Mouse (Mus musculus) stomach, postnatal 0 days (tissue): ENCODE data around the gene Ccl1. TPM values are rescaled to one million over a fixed set of nuclear protein-coding genes. Genes with fewer than 3 reads are reported as not detected.

Source experiments
- ATAC-seq: fragments of 200-750 bp; cut with Nextera tagmentation; 2 replicates; pipeline ENCODE4 v1.8.0; 2017; ENCODE audit not compliant: low FRiP score, low TSS enrichment
- DNase-seq: peaks from one replicate; pipeline ENCODE4 v3.0.0-alpha.2; 2016; ENCODE audit warnings: low spot score
- H3K27ac ChIP-seq: fragments of 300-500 bp; sonication (generic); replicated peaks from 2 replicates; pipeline ENCODE4 v1.5.1; 2014; ENCODE audit warnings: mild to moderate bottlenecking, control low read depth
- H3K27me3 ChIP-seq: fragments of 300-500 bp; sonication (generic); 2 replicates; pipeline ENCODE4 v1.6.1; 2014; ENCODE audit warnings: low read length; ENCODE audit not compliant: control insufficient read depth, insufficient read depth
- H3K36me3 ChIP-seq: fragments of 300-500 bp; sonication (generic); 2 replicates; pipeline ENCODE4 v1.6.1; 2014; ENCODE audit warnings: low read length, mixed read lengths; ENCODE audit not compliant: control insufficient read depth, insufficient read depth
- H3K4me1 ChIP-seq: fragments of 300-500 bp; sonication (generic); replicated peaks from 2 replicates; pipeline ENCODE4 v1.6.1; 2014; ENCODE audit warnings: antibody characterized with exemption; ENCODE audit not compliant: control insufficient read depth, insufficient read depth
- H3K4me2 ChIP-seq: fragments of 300-500 bp; sonication (generic); replicated peaks from 2 replicates; pipeline ENCODE4 v1.6.1; 2014; ENCODE audit warnings: low read depth, mild to moderate bottlenecking, control low read depth, moderate library complexity
- H3K4me3 ChIP-seq: fragments of 300-500 bp; sonication (generic); 2 replicates; pipeline ENCODE4 v1.5.1; 2014; ENCODE audit warnings: low read depth, low read length, control low read depth
- H3K9ac ChIP-seq: fragments of 300-500 bp; sonication (generic); 2 replicates; pipeline ENCODE4 v1.6.1; 2014; ENCODE audit warnings: mild to moderate bottlenecking, low read length, control low read depth, mixed read lengths
- H3K9me3 ChIP-seq: fragments of 300-500 bp; sonication (generic); 2 replicates; pipeline ENCODE4 v1.6.1; 2016; ENCODE audit warnings: low read length; ENCODE audit not compliant: control insufficient read depth
- CTCF ChIP-seq: IDR thresholded peaks from 2 replicates; pipeline ENCODE4 v1.5.1; 2016; ENCODE audit warnings: antibody characterized with exemption, low read depth, mild to moderate bottlenecking, moderate library complexity
- EP300 ChIP-seq: optimal IDR thresholded peaks from 2 replicates; pipeline ENCODE3; 2016; ENCODE audit warnings: antibody characterized with exemption
- WGBS: fragments of 180-500 bp; shearing (Covaris S2); extraction: QIAGEN DNeasy Blood & Tissue Kit; methylation state at CpG from one replicate; pipeline ENCODE4 v1.1.7; 2014; 5-methylcytosine and 5-hydroxymethylcytosine counted together
- polyA plus RNA-seq: library from polyadenylated mRNA; unstranded; fragments of >200 nt; fragmentation: Nextera tagmentation; extraction: Ambion mirVana; gene quantifications from 2 replicates; pipeline ENCODE4 v1.2.1, GENCODE M21; 2015

The Ccl1 gene
- polyA plus RNA-seq, 1 experiment from 2014 or later = not detected

DNA sequence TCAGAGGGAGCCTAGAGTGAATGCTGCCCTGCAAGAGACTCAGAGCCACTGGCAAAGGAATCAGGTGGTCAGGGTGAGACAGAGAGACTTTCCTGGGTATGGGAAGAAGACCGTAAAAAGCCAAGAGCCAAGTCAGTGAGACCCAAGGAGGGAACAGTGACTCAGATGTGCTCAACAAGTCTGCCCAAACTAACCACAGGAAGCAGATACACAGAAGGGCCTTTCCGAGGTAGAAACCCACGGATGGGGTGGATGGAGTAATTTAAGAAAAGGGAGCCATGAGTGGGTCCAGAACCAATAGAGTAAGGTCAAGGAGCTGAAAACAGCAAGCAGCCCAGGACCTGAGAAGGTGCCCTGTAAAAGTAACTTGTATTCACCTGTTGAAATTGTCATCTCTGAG, 101.8 kb downstream of the Ccl1 start:
- no peak for DNase-seq
- no peaks in the 10 kb centered on the region for H3K27me3 ChIP-seq
- no peak overlapping the region for H3K9ac ChIP-seq
- 83% methylated on average over 3 of the region's 3 CpGs for WGBS
- no peaks in the 10 kb centered on the region for H3K9me3 ChIP-seq
- H3K4me2 ChIP-seq = no peak overlapping the region
- ATAC-seq = no peak
- TF ChIP-seq CTCF = no peak
- TF ChIP-seq EP300 = no peak
- H3K36me3 ChIP-seq = no peaks in the 10 kb centered on the region
- no peak overlapping the region for H3K27ac ChIP-seq
- H3K4me3 ChIP-seq = no peak overlapping the region
- no peaks in the 10 kb centered on the region for H3K4me1 ChIP-seq

DNA sequence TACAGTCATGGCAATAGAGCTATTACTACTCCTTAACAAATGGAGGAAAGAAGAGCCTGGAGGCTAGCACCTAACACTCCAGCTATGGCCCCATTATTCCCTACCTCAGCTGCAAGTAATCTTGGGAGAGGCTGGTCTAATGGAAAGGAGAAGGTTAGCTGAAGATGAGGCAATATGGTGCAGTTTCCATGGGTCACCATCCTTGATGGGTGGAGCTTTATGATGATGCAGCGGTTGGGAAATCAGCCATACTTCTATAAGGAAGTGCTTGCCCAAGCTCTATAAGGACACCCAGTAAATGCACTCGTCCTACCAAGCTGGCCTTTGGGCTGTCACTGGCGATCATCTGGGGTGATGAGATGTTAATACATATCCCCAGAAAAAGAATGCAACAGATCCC, 107.7 kb downstream of the Ccl1 start:
- 82% methylated on average over 3 of the region's 3 CpGs for WGBS
- TF ChIP-seq CTCF (no peak), EP300 (no peak)
- no peaks in the 10 kb centered on the region for H3K4me1 ChIP-seq
- no peak overlapping the region for H3K4me2 ChIP-seq
- no peak overlapping the region for H3K4me3 ChIP-seq
- no peaks in the 10 kb centered on the region for H3K27me3 ChIP-seq
- no peak overlapping the region for H3K9ac ChIP-seq
- ATAC-seq (no peak), DNase-seq (no peak)
- H3K9me3 ChIP-seq = no peaks in the 10 kb centered on the region
- H3K27ac ChIP-seq = no peak overlapping the region
- no peaks in the 10 kb centered on the region for H3K36me3 ChIP-seq

DNA sequence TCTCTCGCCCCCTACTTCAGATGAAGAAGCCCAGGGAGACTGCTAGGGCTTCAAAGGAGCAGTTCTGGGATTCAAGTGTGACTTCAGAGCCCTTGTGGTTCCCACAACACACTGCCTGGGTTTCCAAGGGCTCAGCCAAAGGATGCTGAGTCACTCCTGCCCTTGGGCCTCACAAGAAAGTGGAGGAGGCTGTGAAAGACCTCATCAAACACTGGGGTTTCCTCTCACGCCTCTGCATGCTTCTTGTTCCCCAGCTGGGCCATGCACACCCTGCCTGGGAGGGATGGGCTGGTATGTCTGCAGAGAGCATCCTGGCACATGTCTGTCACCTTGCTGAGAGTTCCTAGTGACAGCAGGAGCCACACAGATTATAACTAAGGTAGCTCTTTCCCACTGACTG, 110.5 kb downstream of the Ccl1 start:
- WGBS = 34% methylated on average over 2 of the region's 2 CpGs
- Histone ChIP-seq H3K9ac (no peak overlapping the region), H3K27me3 (no peaks in the 10 kb centered on the region), H3K27ac (no peak overlapping the region), H3K4me3 (no peak overlapping the region), H3K4me2 (no peak overlapping the region), H3K36me3 (no peaks in the 10 kb centered on the region), H3K9me3 (no peaks in the 10 kb centered on the region), H3K4me1 (no peaks in the 10 kb centered on the region)
- no peak for ATAC-seq
- no peak for DNase-seq
- TF ChIP-seq CTCF = no peak
- no peak for TF ChIP-seq EP300

DNA sequence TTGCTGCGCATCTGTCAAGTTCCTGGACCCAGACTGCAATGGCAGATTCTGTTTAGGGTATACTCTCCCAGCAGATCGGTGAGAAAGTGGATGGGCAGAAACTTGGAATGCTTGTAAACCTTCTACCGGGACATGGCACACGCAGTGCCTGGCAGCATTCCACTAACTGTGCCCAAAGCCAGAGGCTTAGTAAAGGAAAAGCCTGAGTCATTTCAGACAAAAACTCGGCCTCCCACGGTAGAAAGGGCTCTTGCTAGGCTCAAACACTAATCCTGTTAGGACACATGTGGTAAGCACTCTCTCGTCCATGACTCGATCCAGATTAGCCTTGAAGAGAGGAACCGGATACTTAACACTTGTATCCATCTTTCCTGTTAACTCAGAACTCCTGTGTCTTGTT, 111.7 kb downstream of the Ccl1 start:
- Histone ChIP-seq H3K27ac (no peak overlapping the region), H3K9ac (no peak overlapping the region), H3K4me3 (no peak overlapping the region), H3K4me2 (no peak overlapping the region), H3K36me3 (no peaks in the 10 kb centered on the region), H3K9me3 (no peaks in the 10 kb centered on the region), H3K4me1 (no peaks in the 10 kb centered on the region), H3K27me3 (no peaks in the 10 kb centered on the region)
- TF ChIP-seq EP300 (no peak), CTCF (no peak)
- DNase-seq = no peak
- 56% methylated on average over 9 of the region's 9 CpGs for WGBS
- no peak for ATAC-seq

DNA sequence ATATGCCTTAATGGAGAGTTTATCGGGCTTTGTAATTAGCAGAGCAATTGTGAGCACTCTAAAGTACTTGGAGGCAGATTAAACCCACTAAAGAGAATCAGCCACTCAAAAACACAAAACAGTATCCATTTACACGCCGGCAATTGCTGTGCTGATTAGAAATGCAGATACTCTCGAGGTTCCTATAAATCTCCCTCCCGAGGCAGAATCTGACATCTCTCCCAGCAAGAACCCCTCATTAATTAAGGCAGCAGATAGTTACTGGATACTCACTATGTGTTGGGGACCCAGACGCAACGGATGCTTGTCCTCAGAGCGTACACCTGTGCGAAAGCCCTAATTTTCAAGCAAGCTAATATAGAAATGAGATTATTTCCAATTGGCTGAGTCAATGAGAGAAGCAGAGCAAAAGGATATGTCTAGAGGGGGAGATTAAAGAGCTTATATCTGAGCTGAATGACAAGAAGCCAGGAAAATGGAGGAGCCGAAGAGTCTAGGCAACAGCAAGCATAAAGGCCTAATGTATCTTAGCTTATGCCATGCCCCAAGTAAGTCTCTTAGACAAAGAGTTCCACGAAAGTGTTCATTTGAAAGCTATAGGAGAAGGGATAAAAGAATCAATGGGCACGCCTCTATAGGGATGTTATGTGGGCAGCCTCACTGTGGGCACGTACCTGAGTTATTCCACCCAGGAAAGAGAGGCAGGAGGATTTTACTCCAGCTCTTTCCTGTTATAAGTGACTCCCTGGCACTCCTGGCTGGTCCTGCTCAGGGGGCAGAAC, 115.5 kb downstream of the Ccl1 start:
- H3K4me3 ChIP-seq = no peak overlapping the region
- TF ChIP-seq CTCF (no peak), EP300 (no peak)
- no peaks in the 10 kb centered on the region for H3K9me3 ChIP-seq
- H3K27ac ChIP-seq = no peak overlapping the region
- WGBS = 74% methylated on average over 13 of the region's 13 CpGs
- H3K27me3 ChIP-seq = no peaks in the 10 kb centered on the region
- DNase-seq (no peak), ATAC-seq (no peak)
- no peak overlapping the region for H3K9ac ChIP-seq
- H3K36me3 ChIP-seq = no peaks in the 10 kb centered on the region
- no peak overlapping the region for H3K4me2 ChIP-seq
- no peaks in the 10 kb centered on the region for H3K4me1 ChIP-seq

DNA sequence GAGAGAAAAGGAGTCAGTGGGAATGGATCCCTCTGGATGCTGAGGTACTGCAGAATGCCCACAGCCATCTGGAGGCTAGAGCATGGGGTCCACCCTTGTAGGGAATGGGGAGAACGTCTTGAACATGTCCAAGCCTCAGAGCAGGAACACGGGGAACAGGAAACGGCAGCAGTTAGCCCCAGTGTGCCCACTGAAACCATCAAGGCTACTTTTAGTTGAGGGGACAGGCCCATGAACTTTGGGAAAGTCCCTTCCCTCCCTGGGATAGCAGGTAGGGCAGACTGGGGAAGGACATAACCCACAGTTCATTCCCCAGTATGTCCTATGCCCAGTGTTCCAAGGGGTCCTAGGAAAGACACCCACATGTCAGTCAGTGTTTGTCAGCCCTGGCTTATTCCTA, 119.8 kb downstream of the Ccl1 start:
- no peak overlapping the region for H3K27ac ChIP-seq
- TF ChIP-seq CTCF (no peak), EP300 (no peak)

More for the DNA sequence above, 119.8 kb downstream of the Ccl1 start:
- 78% methylated on average over 3 of the region's 3 CpGs for WGBS
- Histone ChIP-seq H3K4me1 (no peaks in the 10 kb centered on the region), H3K9me3 (no peaks in the 10 kb centered on the region), H3K9ac (no peak overlapping the region), H3K4me3 (no peak overlapping the region), H3K27me3 (no peaks in the 10 kb centered on the region), H3K36me3 (no peaks in the 10 kb centered on the region), H3K4me2 (no peak overlapping the region)
- ATAC-seq (no peak), DNase-seq (no peak)
